Mouse (Mus musculus) liver, embryonic 14.5 days (tissue): ENCODE data around the gene Npas3.

Source experiments
- CTCF ChIP-seq: IDR thresholded peaks from 2 replicates; pipeline ENCODE4 v1.5.1; 2016; ENCODE audit warnings: antibody characterized with exemption, low read depth, control low read depth
- EP300 ChIP-seq: IDR thresholded peaks from 2 replicates; pipeline ENCODE4 v1.6.1; 2016; ENCODE audit warnings: antibody characterized with exemption, low read depth

GRCm38 (mm10) chr12:54102500-54102899 lies 854.0 kb downstream of the Npas3 start:
- no peak for TF ChIP-seq CTCF
- no peak for TF ChIP-seq EP300
